Mouse (Mus musculus) spleen, postnatal 10 days (tissue): ENCODE measurements at regions not wholly inside any gene's neighbourhood (a gene's known extent, or its start where the extent isn't known, plus 50 kb on each side); places are given as distances from the start of the nearest gene placed in this dataset.
"Not testable (repeated sequence)": the region's sequence is repeated elsewhere in the genome, so short reads cannot be mapped to it uniquely, and the experiment has no call there.

ENCODE experiments used
- DNase-seq, 2 experiments: peaks; one replicate each; pipeline ENCODE4 v3.0.0; 2021 to 2022; ENCODE audit warnings: low spot score in 2 of 2

GRCm38 (mm10) chr9:116426269-116426999 is 251.3 kb upstream of the Tgfbr2 start:
- peak; percentile 32 to 80 for DNase-seq

- not testable (repeated sequence) for DNase-seq
Observed at GRCm38 (mm10) chr9:116425400-116425799, 250.2 kb upstream of the Tgfbr2 start.

- DNase-seq, result no peak
Observed at GRCm38 (mm10) chr9:116415021-116415420, 239.9 kb upstream of the Tgfbr2 start.

GRCm38 (mm10) chr9:116411067-116411466 is 235.9 kb upstream of the Tgfbr2 start:
- DNase-seq, result no peak

- no peak for DNase-seq
Observed at GRCm38 (mm10) chr9:116410461-116410860, 235.3 kb upstream of the Tgfbr2 start.

GRCm38 (mm10) chr9:116408116-116408515 is 233.0 kb upstream of the Tgfbr2 start:
- no peak for DNase-seq

- DNase-seq, result no peak
Observed at GRCm38 (mm10) chr9:116405051-116405450, 229.9 kb upstream of the Tgfbr2 start.

- no peak for DNase-seq
Observed at GRCm38 (mm10) chr9:116401821-116402220, 226.7 kb upstream of the Tgfbr2 start.

- no peak for DNase-seq
Observed at GRCm38 (mm10) chr9:116400270-116400669, 225.1 kb upstream of the Tgfbr2 start.

- DNase-seq, result no peak
Observed at GRCm38 (mm10) chr9:116399296-116399695, 224.1 kb upstream of the Tgfbr2 start.

- no peak for DNase-seq
Observed at GRCm38 (mm10) chr9:116392258-116392657, 217.1 kb upstream of the Tgfbr2 start.

GRCm38 (mm10) chr9:116389781-116390180 is 214.6 kb upstream of the Tgfbr2 start:
- no peak for DNase-seq

- no peak for DNase-seq
Observed at GRCm38 (mm10) chr9:116388863-116389262, 213.7 kb upstream of the Tgfbr2 start.

- DNase-seq, result no peak
Observed at GRCm38 (mm10) chr9:116388025-116388424, 212.9 kb upstream of the Tgfbr2 start.

GRCm38 (mm10) chr9:116384176-116385076 is 209.3 kb upstream of the Tgfbr2 start:
- peak; percentile 68 to 91 for DNase-seq

GRCm38 (mm10) chr9:116383411-116384101 is 208.4 kb upstream of the Tgfbr2 start:
- DNase-seq, result peak; percentile 29 to 36

- no peak for DNase-seq
Observed at GRCm38 (mm10) chr9:116377706-116378105, 202.5 kb upstream of the Tgfbr2 start.

GRCm38 (mm10) chr9:116375658-116376357 is 200.6 kb upstream of the Tgfbr2 start:
- peak in 1 of 2 experiments; percentile 33 for DNase-seq

GRCm38 (mm10) chr9:116374343-116374742 is 199.2 kb upstream of the Tgfbr2 start:
- no peak for DNase-seq

- no peak for DNase-seq
Observed at GRCm38 (mm10) chr9:116373396-116373795, 198.2 kb upstream of the Tgfbr2 start.

GRCm38 (mm10) chr9:116369059-116369718 is 194.0 kb upstream of the Tgfbr2 start:
- no peak for DNase-seq
